Mouse (Mus musculus): ENCODE results near the gene Klhl6.

DNA sequence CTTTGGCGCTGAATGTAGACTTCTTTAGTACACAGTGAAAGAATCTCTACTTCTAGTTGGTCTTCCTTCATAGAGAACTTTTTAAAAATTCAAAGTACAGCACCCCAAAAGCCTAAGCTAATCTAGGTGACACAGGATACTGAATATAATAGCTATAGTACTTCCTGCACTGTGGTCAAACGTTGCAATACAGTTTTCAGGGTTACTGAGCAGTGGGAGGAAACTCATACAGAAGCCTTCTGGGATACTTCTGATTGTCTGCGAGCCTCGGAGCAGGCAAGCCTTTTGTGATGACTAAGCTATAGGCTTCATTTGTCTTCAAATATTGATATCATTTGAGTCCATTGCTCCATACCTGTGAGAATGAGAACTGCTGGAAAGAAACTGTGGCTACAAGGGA lies 7.4 kb downstream of the Klhl6 start:
- no peak for TF ChIP-seq CTCF (IDR thresholded peaks at IDR 0.05; ENCODE audit: control insufficient read depth, insufficient read depth, insufficient read length)
- no peak for TF ChIP-seq MYOG (IDR thresholded peaks at IDR 0.05; ENCODE audit: control insufficient read depth, extremely low read depth, insufficient read length)
- no peak for TF ChIP-seq CEBPB (IDR thresholded peaks at IDR 0.05; ENCODE audit: low read depth)
- no peak for TF ChIP-seq MYOD1 (IDR thresholded peaks at IDR 0.05; ENCODE audit: control insufficient read depth, insufficient read length, low read depth)
